Mouse (Mus musculus) small intestine, adult 2 months (tissue): ENCODE results near the gene Fam71b. TPM values are rescaled to one million over a fixed set of nuclear protein-coding genes. Genes with fewer than 3 reads are reported as not detected.

Experiments used
- H3K27ac ChIP-seq: fragments of 200-500 bp; 2 replicates; pipeline ENCODE4 v1.5.1; 2012; ENCODE audit warnings: low read depth, low read length, control low read depth, inconsistent platforms; ENCODE audit not compliant: insufficient read depth
- H3K27me3 ChIP-seq: fragments of 200-500 bp; 2 replicates; pipeline ENCODE4 v1.6.1; 2012; ENCODE audit warnings: mild to moderate bottlenecking, moderate library complexity, low read length, inconsistent platforms; ENCODE audit not compliant: control insufficient read depth, insufficient read depth
- H3K36me3 ChIP-seq: fragments of 200-500 bp; 2 replicates; pipeline ENCODE4 v1.6.1; 2012; ENCODE audit warnings: mild to moderate bottlenecking, low read length, control low read depth, inconsistent platforms; ENCODE audit not compliant: control insufficient read depth, insufficient read depth
- H3K4me1 ChIP-seq: fragments of 200-500 bp; 2 replicates; pipeline ENCODE4 v1.6.1; 2012; ENCODE audit warnings: low read length, inconsistent platforms, mixed read lengths; ENCODE audit not compliant: control insufficient read depth, insufficient read depth, insufficient read length
- H3K4me3 ChIP-seq: fragments of 200-500 bp; 2 replicates; pipeline ENCODE4 v1.5.1; 2012; ENCODE audit warnings: low read depth, mild to moderate bottlenecking, control low read depth, inconsistent platforms, low read length, moderate library complexity
- CTCF ChIP-seq: fragments of 200-500 bp; IDR thresholded peaks from 2 replicates; pipeline ENCODE4 v1.5.1; 2012; ENCODE audit warnings: low read depth, mild to moderate bottlenecking, control low read depth, inconsistent platforms, low read length, moderate library complexity, mixed read lengths; ENCODE audit not compliant: insufficient replicate concordance, insufficient read length; ENCODE audit errors: extremely low read depth
- POLR2A ChIP-seq: fragments of 200-500 bp; IDR thresholded peaks from 2 replicates; pipeline ENCODE4 v1.6.1; 2012; ENCODE audit warnings: low read depth, mild to moderate bottlenecking, control low read depth, inconsistent platforms, low read length, moderate library complexity
- WGBS: fragments of 180-500 bp; shearing (Covaris S2); methylation state at CpG from one replicate; pipeline ENCODE4 v1.1.7; 2018; 5-methylcytosine and 5-hydroxymethylcytosine counted together
- polyA plus RNA-seq: library from polyadenylated mRNA; depleted of rRNA; stranded (reverse); fragments of >200 nt; gene quantifications from 2 replicates; pipeline ENCODE4 v1.2.3, GENCODE M21; 2012

The Fam71b gene
- polyA plus RNA-seq, 1 experiment, result 0.38 TPM

DNA sequence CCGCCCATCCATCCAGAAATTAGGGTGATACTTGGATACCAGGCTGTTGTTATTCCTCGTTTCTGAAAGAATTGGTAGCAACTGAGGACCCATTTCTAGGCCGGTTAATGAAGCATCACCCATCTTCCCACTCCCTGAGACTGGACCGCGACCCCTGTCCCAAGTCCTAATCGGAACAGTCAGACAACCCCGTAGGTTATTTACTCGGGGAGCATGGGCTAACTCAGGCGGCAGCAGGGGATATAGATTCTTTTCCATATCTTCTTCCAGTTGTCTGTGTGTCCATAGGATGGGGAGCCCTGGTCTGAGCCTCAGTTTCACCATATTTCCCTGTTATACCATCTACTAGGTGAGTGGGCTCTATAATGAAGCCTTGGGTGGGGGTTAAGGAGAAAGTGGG is 32.5 kb upstream of the Fam71b start:
- no peak overlapping the region for H3K27ac ChIP-seq
- H3K4me1 ChIP-seq, result no peaks in the 10 kb centered on the region
- no peaks in the 10 kb centered on the region for H3K27me3 ChIP-seq
- no peak for TF ChIP-seq CTCF
- no peak for TF ChIP-seq POLR2A
- no peaks in the 10 kb centered on the region for H3K36me3 ChIP-seq
- 93% methylated on average over 9 of the region's 9 CpGs for WGBS
- no peak overlapping the region for H3K4me3 ChIP-seq

- TF ChIP-seq POLR2A (no peak), CTCF (no peak)
- no peaks in the 10 kb centered on the region for H3K4me1 ChIP-seq
- no peak overlapping the region for H3K4me3 ChIP-seq
- no peak overlapping the region for H3K27ac ChIP-seq
- H3K27me3 ChIP-seq, result no peaks in the 10 kb centered on the region
- 56% methylated on average over 5 of the region's 5 CpGs for WGBS
- H3K36me3 ChIP-seq, result no peaks in the 10 kb centered on the region
Measured at GRCm38 (mm10) chr11:46365744-46366143, 30.6 kb upstream of the Fam71b start.

- Histone ChIP-seq H3K27ac (no peak overlapping the region), H3K4me3 (no peak overlapping the region), H3K36me3 (no peaks in the 10 kb centered on the region), H3K4me1 (no peaks in the 10 kb centered on the region), H3K27me3 (no peaks in the 10 kb centered on the region)
- 66% methylated on average over 3 of the region's 3 CpGs for WGBS
- TF ChIP-seq POLR2A (no peak), CTCF (no peak)
Measured at GRCm38 (mm10) chr11:46366357-46366756, 30.0 kb upstream of the Fam71b start.

GRCm38 (mm10) chr11:46370457-46370856 is 25.9 kb upstream of the Fam71b start:
- WGBS, result 67% methylated on average over 4 of the region's 4 CpGs
- H3K27ac ChIP-seq, result no peak overlapping the region
- no peaks in the 10 kb centered on the region for H3K4me1 ChIP-seq
- H3K4me3 ChIP-seq, result no peak overlapping the region
- no peaks in the 10 kb centered on the region for H3K27me3 ChIP-seq
- H3K36me3 ChIP-seq, result no peaks in the 10 kb centered on the region
- TF ChIP-seq CTCF (no peak), POLR2A (no peak)

DNA sequence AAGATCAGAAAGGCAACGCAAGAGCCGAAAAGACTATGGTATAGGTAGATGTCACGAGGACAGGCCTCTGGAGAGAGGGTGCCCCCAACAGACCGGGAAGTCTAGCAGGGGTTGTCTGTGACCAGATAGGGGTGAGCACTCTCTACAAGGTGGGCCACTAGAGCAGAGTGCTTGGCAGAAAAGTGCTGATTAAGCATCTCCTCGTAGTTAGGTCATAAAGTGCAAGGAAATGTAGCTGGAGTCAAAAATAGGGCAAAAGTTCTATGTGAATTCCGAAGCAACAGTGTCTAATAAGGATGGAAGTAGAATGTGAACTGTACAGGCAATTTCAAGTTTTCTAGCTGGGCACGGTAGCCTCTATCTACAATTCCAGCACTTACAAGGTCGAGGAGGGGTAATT is 25.1 kb upstream of the Fam71b start:
- TF ChIP-seq POLR2A (no peak), CTCF (no peak)
- Histone ChIP-seq H3K27ac (no peak overlapping the region), H3K4me1 (no peaks in the 10 kb centered on the region), H3K36me3 (no peaks in the 10 kb centered on the region), H3K4me3 (no peak overlapping the region), H3K27me3 (no peaks in the 10 kb centered on the region)
- 88% methylated on average over 8 of the region's 8 CpGs for WGBS

GRCm38 (mm10) chr11:46372331-46372953 is 23.9 kb upstream of the Fam71b start:
- H3K4me1 ChIP-seq, result no peaks in the 10 kb centered on the region
- H3K4me3 ChIP-seq, result no peak overlapping the region
- WGBS, result 69% methylated on average over 8 of the region's 8 CpGs
- TF ChIP-seq POLR2A, result no peak
- peak overlapping the region; percentile 92 for H3K27ac ChIP-seq
- H3K36me3 ChIP-seq, result no peaks in the 10 kb centered on the region
- H3K27me3 ChIP-seq, result no peaks in the 10 kb centered on the region

GRCm38 (mm10) chr11:46373071-46374030 is 23.0 kb upstream of the Fam71b start:
- 67% methylated on average over 13 of the region's 13 CpGs for WGBS
- Histone ChIP-seq H3K4me3 (no peak overlapping the region), H3K27ac (peak overlapping the region; percentile 92), H3K27me3 (no peaks in the 10 kb centered on the region), H3K4me1 (no peaks in the 10 kb centered on the region), H3K36me3 (no peaks in the 10 kb centered on the region)
- TF ChIP-seq CTCF, result no peak
- no peak for TF ChIP-seq POLR2A
